Mouse (Mus musculus): ENCODE measurements around the gene Zc3h12b. TPM values are rescaled to one million over a fixed set of nuclear protein-coding genes. Genes with fewer than 3 reads are reported as not detected.

Zc3h12b gene
- polyA plus RNA-seq, 1 experiment: not detected

DNA sequence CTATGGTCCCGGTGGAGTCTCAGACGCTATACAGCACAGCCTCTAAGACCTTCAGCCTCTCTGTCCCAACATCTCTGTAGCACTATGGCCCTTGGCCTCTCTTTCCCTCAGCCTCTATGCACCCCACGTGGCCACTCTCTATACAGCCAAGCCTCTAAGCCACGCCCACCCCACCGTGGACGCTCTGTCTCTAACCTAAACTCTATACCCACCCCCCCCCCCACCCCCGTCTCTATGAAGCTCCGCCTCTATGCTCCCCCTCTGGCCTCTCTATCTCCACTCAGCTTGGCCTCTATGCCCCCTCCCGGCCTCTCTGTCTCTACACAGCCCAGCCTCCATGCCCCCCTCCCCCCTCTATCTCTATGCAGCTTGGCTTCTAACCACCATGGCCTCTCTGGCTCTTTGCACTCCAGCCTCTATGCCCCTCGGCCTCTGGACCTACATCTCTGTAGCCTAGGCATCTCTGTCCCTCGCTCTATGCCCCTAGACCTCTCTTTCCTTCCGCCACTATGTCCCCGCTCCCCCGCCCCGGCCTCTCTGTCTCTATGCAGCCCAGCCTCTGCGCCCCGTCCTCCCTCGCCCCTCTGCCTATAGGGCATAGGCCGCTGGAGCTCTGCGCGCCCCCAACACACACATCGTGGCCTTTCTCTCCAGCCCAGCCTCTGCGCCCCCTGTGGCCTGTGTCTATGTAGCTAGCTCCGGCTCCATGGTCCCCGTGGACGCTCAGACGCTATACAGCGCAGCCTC is 256.5 kb downstream of the Zc3h12b start:
- 12% methylated on average over 28 of the region's 28 CpGs for WGBS

DNA sequence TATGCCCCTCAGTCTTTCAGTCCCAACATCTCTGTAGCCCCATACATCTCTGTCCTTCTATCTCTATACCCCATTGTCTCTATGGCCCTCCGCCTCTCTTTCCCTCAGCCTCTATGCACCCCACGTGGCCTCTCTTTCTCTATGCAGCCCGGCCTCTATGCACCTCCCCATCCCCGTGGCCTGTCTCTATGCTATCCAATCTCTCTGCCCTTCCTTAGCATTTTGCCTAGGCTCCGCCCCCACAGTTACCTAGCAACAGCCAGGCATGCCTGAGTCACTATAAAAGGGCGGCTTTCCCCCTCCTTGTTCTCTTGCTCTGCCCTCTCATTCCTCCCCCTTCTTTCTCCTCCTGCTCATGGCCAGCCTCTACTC is 257.1 kb downstream of the Zc3h12b start:
- 10% methylated on average over 6 of the region's 6 CpGs for WGBS
- H3K4me3 ChIP-seq (replicated peaks; ENCODE audit: control insufficient read depth, low read depth, low read length): peak overlapping the region; percentile 70

More for the DNA sequence above, 256.5 kb downstream of the Zc3h12b start:
- no peaks in the 10 kb centered on the region for H3K4me1 ChIP-seq (ENCODE audit: control insufficient read depth, insufficient read depth, low read length)
- peak overlapping the region; percentile 37; the same call in 1 of the 2 replicates for H3K27ac ChIP-seq (ENCODE audit: control insufficient read depth, insufficient read depth, low read depth, low read length, poor library complexity)
- peak overlapping the region; percentile 70 for H3K4me3 ChIP-seq (replicated peaks; ENCODE audit: control insufficient read depth, low read depth, low read length)
- peak; percentile 22; the same call in 1 of the 2 replicates for TF ChIP-seq CTCF (IDR thresholded peaks at IDR 0.05; ENCODE audit: control insufficient read depth, insufficient read depth, low read length)
- TF ChIP-seq POLR2A (IDR thresholded peaks at IDR 0.05; ENCODE audit: borderline replicate concordance, control insufficient read depth, low read depth, low read length): no peak

DNA sequence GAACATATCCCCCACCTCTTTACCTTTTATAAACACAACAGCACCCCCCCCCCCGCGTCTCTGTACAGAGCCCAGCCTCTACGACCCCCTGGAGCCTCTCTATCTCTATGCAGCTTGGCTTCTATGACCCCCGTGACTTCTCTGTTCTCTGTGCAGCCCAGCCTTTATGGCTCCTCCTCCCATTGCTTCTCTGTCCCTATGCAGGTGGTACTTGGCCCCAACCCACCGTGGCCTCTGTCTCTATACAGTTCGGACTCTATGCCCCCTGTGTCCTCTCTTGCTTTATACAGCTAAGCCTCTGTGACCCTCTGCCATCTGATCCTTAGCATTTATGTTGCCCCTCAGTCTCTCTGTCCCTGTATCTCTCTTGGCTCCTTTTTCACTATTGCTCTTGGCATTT is 257.6 kb downstream of the Zc3h12b start:
- Histone ChIP-seq H3K4me3 (replicated peaks; ENCODE audit: control insufficient read depth, low read depth, low read length) (no peak overlapping the region), H3K27ac (ENCODE audit: control insufficient read depth, insufficient read depth, low read depth, low read length, poor library complexity) (no peak overlapping the region), H3K4me1 (ENCODE audit: control insufficient read depth, insufficient read depth, low read length) (no peaks in the 10 kb centered on the region)
- 47% methylated on average over 6 of the region's 6 CpGs for WGBS
- TF ChIP-seq POLR2A (IDR thresholded peaks at IDR 0.05; ENCODE audit: borderline replicate concordance, control insufficient read depth, low read depth, low read length) (no peak), CTCF (IDR thresholded peaks at IDR 0.05; ENCODE audit: control insufficient read depth, insufficient read depth, low read length) (no peak)

More for the DNA sequence above, 257.1 kb downstream of the Zc3h12b start:
- no peak for TF ChIP-seq POLR2A (IDR thresholded peaks at IDR 0.05; ENCODE audit: borderline replicate concordance, control insufficient read depth, low read depth, low read length)
- Histone ChIP-seq H3K4me1 (ENCODE audit: control insufficient read depth, insufficient read depth, low read length) (no peaks in the 10 kb centered on the region), H3K27ac (ENCODE audit: control insufficient read depth, insufficient read depth, low read depth, low read length, poor library complexity) (peak overlapping the region; percentile 37; the same call in 1 of the 2 replicates)

DNA sequence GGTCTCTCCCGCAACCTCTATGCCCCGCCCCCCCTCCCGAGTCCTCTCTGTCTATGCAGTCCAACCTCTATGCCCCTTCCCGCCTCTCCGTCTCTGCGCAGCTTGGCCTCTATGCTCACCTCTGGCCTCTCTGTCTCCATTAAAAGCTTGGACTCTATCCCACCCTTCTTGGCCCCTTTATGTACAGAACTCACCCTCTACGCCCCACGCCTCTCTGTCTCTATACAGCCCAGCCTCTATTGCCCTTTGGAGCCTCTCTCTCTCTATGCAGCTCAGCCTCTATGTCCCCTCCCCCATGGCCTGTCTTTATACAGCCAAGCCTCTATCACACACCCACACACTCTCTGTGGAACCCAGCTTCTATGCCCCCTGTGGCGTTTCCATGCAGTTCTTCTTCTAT is 258.5 kb downstream of the Zc3h12b start:
- no peaks in the 10 kb centered on the region for H3K4me1 ChIP-seq (ENCODE audit: control insufficient read depth, insufficient read depth, low read length)
- TF ChIP-seq POLR2A (IDR thresholded peaks at IDR 0.05; ENCODE audit: borderline replicate concordance, control insufficient read depth, low read depth, low read length): no peak
- TF ChIP-seq CTCF (IDR thresholded peaks at IDR 0.05; ENCODE audit: control insufficient read depth, insufficient read depth, low read length): no peak
- WGBS: 88% methylated on average over 9 of the region's 9 CpGs
- H3K27ac ChIP-seq (ENCODE audit: control insufficient read depth, insufficient read depth, low read depth, low read length, poor library complexity): no peak overlapping the region
- no peak overlapping the region for H3K4me3 ChIP-seq (replicated peaks; ENCODE audit: control insufficient read depth, low read depth, low read length)

Other genes with a start within 250 kb of the Zc3h12b start
- gene Asb12, start 153.7 kb upstream of the Zc3h12b start, polyA plus RNA-seq (2011; ENCODE audit: insufficient read depth, insufficient read length, low replicate concordance, missing spikeins): not detected in 2 replicates
- gene Pfn5, start 153.6 kb upstream of the Zc3h12b start, polyA plus RNA-seq (2011; ENCODE audit: insufficient read depth, insufficient read length, low replicate concordance, missing spikeins): not detected in 2 replicates
- gene Zc4h2, start 53.2 kb upstream of the Zc3h12b start, polyA plus RNA-seq (2011; ENCODE audit: insufficient read depth, insufficient read length, low replicate concordance, missing spikeins): 1.4 and 1.8 TPM in 2 replicates
- gene Las1l, start 245.3 kb downstream of the Zc3h12b start, polyA plus RNA-seq (2011; ENCODE audit: insufficient read depth, insufficient read length, low replicate concordance, missing spikeins): 16.4 and 22.7 TPM in 2 replicates